Mouse (Mus musculus) liver, postnatal 0 days (tissue): ENCODE results near the gene Cntn2.

Source experiments
- CTCF ChIP-seq: sonication (generic); IDR thresholded peaks from 2 replicates; pipeline ENCODE4 v1.5.1; 2016; ENCODE audit warnings: antibody characterized with exemption, low read depth
- EP300 ChIP-seq: IDR thresholded peaks from 2 replicates; pipeline ENCODE4 v1.6.1; 2016; ENCODE audit warnings: antibody characterized with exemption, low read depth, mild to moderate bottlenecking

- no peak for TF ChIP-seq CTCF
- TF ChIP-seq EP300 = no peak
Observed at GRCm38 (mm10) chr1:132506058-132506457, 37.0 kb downstream of the Cntn2 start, which contains the start of gene Tmem81.
